Mouse (Mus musculus) embryonic facial prominence, embryonic 15.5 days (tissue): ENCODE measurements around the gene Epha5. TPM values are rescaled to one million over a fixed set of nuclear protein-coding genes. Genes with fewer than 3 reads are reported as not detected.

ENCODE experiments used
- ATAC-seq: fragments of 200-750 bp; cut with Nextera tagmentation; 2 replicates; pipeline ENCODE4 v1.8.0; 2017; ENCODE audit warnings: low read depth, moderate TSS enrichment; ENCODE audit not compliant: insufficient number of reproducible peaks, low FRiP score, low TSS enrichment
- H3K27ac ChIP-seq: fragments of 300-500 bp; sonication (generic); replicated peaks from 2 replicates; pipeline ENCODE4 v1.5.1; 2015; ENCODE audit warnings: mild to moderate bottlenecking, inconsistent platforms
- H3K27me3 ChIP-seq: fragments of 300-500 bp; sonication (generic); 2 replicates; pipeline ENCODE4 v1.6.1; 2015; ENCODE audit warnings: inconsistent platforms
- H3K36me3 ChIP-seq: fragments of 300-500 bp; sonication (generic); 2 replicates; pipeline ENCODE4 v1.6.1; 2015; ENCODE audit warnings: mild to moderate bottlenecking, inconsistent platforms
- H3K4me1 ChIP-seq: fragments of 300-500 bp; sonication (generic); 2 replicates; pipeline ENCODE4 v1.6.1; 2015; ENCODE audit warnings: inconsistent platforms
- H3K4me2 ChIP-seq: fragments of 300-500 bp; sonication (generic); replicated peaks from 2 replicates; pipeline ENCODE4 v1.6.1; 2015; ENCODE audit warnings: mild to moderate bottlenecking, inconsistent platforms
- H3K4me3 ChIP-seq: fragments of 300-500 bp; sonication (generic); replicated peaks from 2 replicates; pipeline ENCODE4 v1.5.1; 2015; ENCODE audit warnings: mild to moderate bottlenecking, inconsistent platforms
- H3K9ac ChIP-seq: fragments of 300-500 bp; sonication (generic); 2 replicates; pipeline ENCODE4 v1.6.1; 2015; ENCODE audit warnings: inconsistent platforms
- H3K9me3 ChIP-seq: fragments of 300-500 bp; sonication (generic); replicated peaks from 2 replicates; pipeline ENCODE4 v1.6.1; 2016; ENCODE audit warnings: inconsistent platforms
- WGBS: fragments of 180-500 bp; shearing (Covaris S2); methylation state at CpG from one replicate; pipeline ENCODE4 v1.1.7; 2015; 5-methylcytosine and 5-hydroxymethylcytosine counted together
- polyA plus RNA-seq: library from polyadenylated mRNA; unstranded; fragments of >200 nt; fragmentation: Nextera tagmentation; extraction: Ambion mirVana; gene quantifications from 2 replicates; pipeline ENCODE4 v1.2.1, GENCODE M21; 2015

The Epha5 gene
- 5.5 and 5.6 TPM in 2 replicates for polyA plus RNA-seq

DNA sequence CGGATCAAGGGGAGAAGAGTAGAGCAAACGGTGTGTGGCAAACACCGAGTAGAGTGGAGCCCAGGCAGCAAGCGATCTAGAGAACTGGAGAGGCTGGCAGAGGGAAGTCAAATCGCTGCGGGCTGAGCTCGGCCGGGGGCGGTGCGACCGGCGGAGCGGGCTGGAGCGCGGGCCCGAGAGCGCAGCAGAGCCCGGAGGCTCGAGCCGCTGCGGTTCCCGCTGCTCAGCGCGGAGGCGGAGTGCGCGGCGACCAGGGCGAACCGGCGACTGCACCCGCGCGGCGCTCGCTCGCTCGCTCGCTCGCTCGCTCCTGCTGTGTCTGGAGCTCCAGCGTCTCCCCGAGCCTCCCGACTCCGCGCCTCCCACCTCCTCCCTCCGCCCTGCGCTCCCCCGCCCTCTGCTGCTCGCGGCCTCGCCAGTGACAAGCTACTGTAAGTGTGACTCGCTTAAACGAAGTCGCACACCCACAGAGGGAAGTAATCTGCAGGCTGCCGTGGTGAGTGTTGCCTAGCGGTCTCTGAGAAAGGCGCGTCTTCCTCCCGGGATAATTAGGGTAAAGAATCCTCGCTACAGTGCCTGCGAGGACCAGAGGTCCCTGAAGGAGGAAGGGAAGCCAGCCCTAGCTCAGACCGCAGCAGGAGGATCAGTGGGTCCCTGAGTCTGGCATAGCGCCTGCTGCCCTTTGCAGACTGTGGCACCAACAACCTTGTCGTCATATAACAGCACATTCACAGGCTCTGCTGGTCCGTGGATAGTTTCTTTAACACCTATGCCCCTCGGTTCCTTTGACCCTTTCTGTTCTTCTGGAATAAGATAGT is at the start of gene Epha5:
Gene Epha5, minus strand, starts transcription at position 321 of the 818 bp plus-strand sequence.
- WGBS = under 1% methylated on average over 56 of the region's 67 CpGs
- peak; percentile 91 for ATAC-seq
- Histone ChIP-seq H3K4me3 (peak within 1 kb of the TSS; percentile 56), H3K9ac (peak within 1 kb of the TSS; percentile 18), H3K4me2 (peak within 1 kb of the TSS; percentile 96), H3K27ac (peak within 1 kb of the TSS; percentile 34; the same call in 1 of the 2 replicates), H3K36me3 (no peaks in the 10 kb centered on the region), H3K27me3 (peaks cover 26% of the 10 kb centered on the region), H3K4me1 (peaks cover 10% of the 10 kb centered on the region), H3K9me3 (no peaks in the 10 kb centered on the region)

DNA sequence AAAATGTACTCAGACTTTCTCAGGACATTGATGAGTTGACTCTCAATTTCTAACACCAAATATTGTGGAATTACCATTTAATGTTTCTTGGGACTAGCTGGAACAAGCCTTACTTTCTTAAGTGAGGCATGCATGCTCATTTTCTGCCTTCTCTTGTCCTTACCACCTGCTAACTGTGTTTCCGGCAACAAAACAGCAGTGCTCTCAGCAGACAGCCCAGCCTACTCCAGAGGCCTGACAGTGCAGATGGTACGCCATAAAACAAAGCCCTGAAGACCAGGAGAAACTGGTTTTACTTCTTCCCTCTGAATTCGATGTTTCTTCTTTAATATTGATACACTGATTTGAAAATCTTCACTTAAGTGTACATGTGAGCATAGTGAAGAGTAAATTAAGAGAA is 39.0 kb upstream of the Epha5 start:
- no peaks in the 10 kb centered on the region for H3K27me3 ChIP-seq
- WGBS = 59% methylated on average over 3 of the region's 3 CpGs
- H3K9me3 ChIP-seq = no peaks in the 10 kb centered on the region
- no peaks in the 10 kb centered on the region for H3K36me3 ChIP-seq
- no peak for ATAC-seq
- H3K4me2 ChIP-seq = no peak overlapping the region
- H3K4me1 ChIP-seq = no peaks in the 10 kb centered on the region
- no peak overlapping the region for H3K4me3 ChIP-seq
- no peak overlapping the region for H3K9ac ChIP-seq
- no peak overlapping the region for H3K27ac ChIP-seq

DNA sequence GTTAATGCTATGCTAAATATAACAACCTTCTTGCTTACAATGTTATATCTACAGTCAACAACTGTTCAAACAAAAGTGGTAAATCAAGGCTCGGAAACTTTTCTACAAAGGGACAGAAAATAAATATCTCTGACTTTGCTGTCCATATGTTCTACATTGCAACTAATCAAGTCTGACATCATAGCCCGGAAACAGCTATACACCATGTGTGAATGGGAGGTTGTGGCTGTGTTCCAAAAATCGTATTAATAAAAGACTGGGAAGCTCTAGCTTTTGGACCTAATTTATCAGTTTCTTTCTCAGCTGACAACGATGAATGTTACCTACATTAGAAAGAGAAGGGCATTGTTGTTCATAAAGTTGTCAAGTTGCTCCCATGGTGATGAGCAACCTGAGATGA is 37.5 kb upstream of the Epha5 start:
- no peak for ATAC-seq
- Histone ChIP-seq H3K9me3 (no peaks in the 10 kb centered on the region), H3K27me3 (no peaks in the 10 kb centered on the region), H3K4me3 (no peak overlapping the region), H3K9ac (no peak overlapping the region), H3K4me2 (no peak overlapping the region), H3K36me3 (no peaks in the 10 kb centered on the region), H3K27ac (no peak overlapping the region), H3K4me1 (no peaks in the 10 kb centered on the region)
- WGBS = 62% methylated on average over 4 of the region's 4 CpGs

DNA sequence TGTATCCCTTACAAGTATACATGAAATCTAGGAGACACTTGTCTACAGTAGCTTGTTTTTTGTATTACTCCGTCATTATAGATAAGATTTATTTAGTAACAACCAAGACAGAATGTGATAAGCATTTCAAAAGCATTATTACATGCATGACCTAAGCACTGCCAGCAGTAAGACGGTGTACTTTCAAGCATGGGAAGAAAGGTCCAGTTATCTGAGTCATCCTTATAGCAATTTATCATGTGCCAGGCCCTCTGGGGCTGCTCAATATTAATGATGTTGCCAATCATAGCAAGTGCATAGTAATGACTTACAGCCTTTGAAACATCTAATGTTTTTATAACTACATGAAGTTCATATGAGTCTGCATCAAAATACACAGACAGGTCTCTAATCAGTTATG is 36.7 kb upstream of the Epha5 start:
- no peak for ATAC-seq
- Histone ChIP-seq H3K4me2 (no peak overlapping the region), H3K9me3 (no peaks in the 10 kb centered on the region), H3K4me3 (no peak overlapping the region), H3K4me1 (no peaks in the 10 kb centered on the region), H3K9ac (no peak overlapping the region), H3K36me3 (no peaks in the 10 kb centered on the region), H3K27me3 (no peaks in the 10 kb centered on the region), H3K27ac (no peak overlapping the region)
- 68% methylated on average over 2 of the region's 2 CpGs for WGBS

DNA sequence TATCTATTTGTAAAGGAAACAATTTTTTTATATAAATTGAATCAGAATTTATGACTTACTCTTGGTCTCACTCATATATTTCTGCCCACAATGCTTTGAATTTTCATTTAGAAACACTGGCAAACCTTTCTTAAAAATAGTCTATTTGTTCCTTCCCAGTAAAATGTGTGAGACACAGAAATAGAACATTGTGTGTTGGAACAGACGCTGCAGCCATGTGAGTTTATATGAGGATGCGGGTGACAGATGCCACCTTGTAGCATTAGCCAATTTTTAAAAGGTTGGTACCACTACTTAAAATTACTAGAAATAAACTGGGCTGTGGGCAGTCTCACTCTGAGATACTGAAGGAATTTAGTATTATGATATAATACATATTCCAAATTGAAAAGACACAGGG is 23.1 kb upstream of the Epha5 start:
- Histone ChIP-seq H3K4me1 (no peaks in the 10 kb centered on the region), H3K4me3 (no peak overlapping the region), H3K27me3 (no peaks in the 10 kb centered on the region), H3K4me2 (no peak overlapping the region), H3K27ac (no peak overlapping the region), H3K9me3 (no peaks in the 10 kb centered on the region), H3K9ac (no peak overlapping the region), H3K36me3 (no peaks in the 10 kb centered on the region)
- ATAC-seq = no peak
- 94% methylated on average over 2 of the region's 2 CpGs for WGBS

DNA sequence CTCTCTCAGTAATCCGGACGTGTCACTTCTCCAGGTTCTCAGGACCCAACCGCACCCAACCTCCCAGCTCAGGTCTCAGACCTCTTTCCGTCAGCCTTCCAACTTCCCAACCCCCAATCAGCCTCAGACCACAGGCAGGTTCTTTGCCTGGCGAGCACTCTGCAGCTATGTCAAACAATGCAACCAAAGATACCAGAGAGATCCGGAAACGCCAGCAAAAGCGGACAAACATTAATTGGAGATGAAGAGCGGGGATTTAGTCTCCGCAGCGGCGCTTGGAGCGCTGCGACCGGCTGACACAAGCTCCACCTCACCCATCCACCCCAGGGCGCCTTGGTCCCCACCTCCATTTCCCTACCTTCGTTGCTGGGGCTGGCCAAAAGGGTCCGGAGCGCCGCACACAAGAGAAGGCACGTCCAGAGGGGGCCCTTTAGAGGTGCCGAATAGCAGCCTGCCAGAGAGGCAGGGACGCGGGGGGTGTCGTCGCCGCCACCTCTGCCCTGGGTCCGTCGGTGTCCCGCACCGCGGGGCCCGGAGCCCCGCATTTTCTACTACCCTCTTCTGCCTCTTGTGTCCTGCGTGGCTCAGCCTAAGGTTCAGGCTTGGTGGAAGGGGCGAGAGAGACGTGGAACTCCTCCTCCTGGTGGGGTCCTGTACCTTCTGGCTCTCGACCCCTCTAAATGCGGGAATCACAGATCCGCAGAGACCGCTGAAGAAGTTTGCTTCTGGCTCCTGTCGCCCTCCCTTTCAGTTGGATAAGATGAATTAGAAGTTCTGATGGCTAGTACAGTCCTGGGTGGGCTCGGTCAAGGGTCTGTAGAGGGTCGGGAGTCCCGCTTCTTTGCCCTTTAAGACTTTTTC is 991 bp downstream of the Epha5 start:
- Histone ChIP-seq H3K36me3 (no peaks in the 10 kb centered on the region), H3K9ac (peak overlapping the region; percentile 18; the same call in 1 of the 2 replicates), H3K4me1 (peaks cover 10% of the 10 kb centered on the region), H3K9me3 (no peaks in the 10 kb centered on the region), H3K27me3 (peaks cover 26% of the 10 kb centered on the region), H3K4me2 (peak overlapping the region; percentile 96), H3K4me3 (peak overlapping the region; percentile 56), H3K27ac (no peak overlapping the region)
- under 1% methylated on average over 45 of the region's 45 CpGs for WGBS
- peak; percentile 40; the same call in 1 of the 2 replicates for ATAC-seq

DNA sequence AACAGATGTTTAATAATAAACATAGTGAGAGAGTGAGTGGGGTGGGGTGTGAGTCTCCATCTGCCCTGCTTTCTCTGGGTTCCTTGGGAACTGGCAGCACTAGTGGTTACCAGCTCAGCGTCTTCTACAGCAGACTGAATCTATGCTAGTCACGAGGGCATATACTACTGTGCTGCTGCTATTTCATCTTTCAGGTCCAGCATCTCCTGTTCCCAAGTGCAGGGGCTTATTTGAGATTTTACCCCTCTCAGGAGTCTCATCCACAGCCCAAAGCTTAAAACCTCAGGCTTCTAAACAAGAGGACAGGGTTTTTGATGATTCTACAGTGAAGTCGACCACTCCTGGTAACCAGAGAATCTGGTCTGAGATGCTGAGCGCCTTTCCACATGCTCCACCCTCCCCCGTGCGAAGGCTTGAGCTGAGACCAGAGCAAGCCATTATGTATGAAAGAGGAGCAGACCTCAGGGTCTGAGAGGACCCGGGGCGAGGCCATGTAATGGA is 2.2 kb downstream of the Epha5 start:
- H3K9ac ChIP-seq = no peak overlapping the region
- no peak overlapping the region for H3K27ac ChIP-seq
- H3K4me3 ChIP-seq = peak overlapping the region; percentile 56
- H3K27me3 ChIP-seq = peaks cover 26% of the 10 kb centered on the region
- ATAC-seq = no peak
- WGBS = 16% methylated on average over 8 of the region's 8 CpGs
- H3K4me2 ChIP-seq = peak overlapping the region; percentile 96
- H3K9me3 ChIP-seq = no peaks in the 10 kb centered on the region
- H3K36me3 ChIP-seq = no peaks in the 10 kb centered on the region
- peaks cover 10% of the 10 kb centered on the region for H3K4me1 ChIP-seq

DNA sequence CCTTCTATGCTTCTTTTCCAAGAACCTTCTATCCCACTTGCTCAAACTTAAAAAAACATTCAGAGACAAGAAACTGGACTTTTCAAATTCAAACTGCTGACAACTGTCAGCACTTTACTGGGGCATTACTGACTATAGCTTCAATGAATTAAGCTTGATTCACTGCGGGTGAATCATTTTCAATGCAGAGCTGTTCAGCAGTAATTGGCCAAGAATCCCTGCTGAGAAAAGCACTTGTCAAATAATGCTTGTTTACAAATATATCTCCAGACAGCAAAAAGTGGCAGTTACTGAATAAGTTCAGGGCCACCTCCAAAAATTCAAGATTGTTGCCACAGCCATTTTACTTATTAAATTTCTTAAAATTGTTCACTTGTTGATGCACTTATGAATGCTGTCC is 4.2 kb downstream of the Epha5 start:
- ATAC-seq = no peak
- Histone ChIP-seq H3K4me2 (no peak overlapping the region), H3K9ac (no peak overlapping the region), H3K27ac (no peak overlapping the region), H3K4me1 (peaks cover 10% of the 10 kb centered on the region), H3K4me3 (no peak overlapping the region), H3K27me3 (peaks cover 26% of the 10 kb centered on the region), H3K36me3 (no peaks in the 10 kb centered on the region), H3K9me3 (no peaks in the 10 kb centered on the region)
- 49% methylated on average over 1 of the region's 1 CpGs for WGBS

DNA sequence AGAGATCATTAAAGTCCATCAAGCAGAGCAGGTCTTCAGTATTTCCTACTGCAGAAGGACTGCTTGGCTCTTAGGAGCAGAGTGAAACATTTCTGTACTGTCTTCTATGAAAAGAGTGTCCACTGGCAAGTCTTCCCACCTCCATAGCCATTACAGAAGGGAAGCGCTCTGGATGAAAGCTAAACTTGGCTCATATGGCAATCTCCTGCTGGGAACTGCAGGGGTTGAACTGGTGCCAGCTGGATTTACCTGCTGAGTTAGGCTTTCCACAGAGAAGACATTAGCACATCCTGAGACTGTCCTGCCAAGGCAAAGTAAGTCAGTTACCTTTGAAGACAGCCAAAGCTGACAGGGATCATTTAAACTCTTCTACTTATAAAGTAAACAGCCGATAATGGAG is 8.8 kb downstream of the Epha5 start:
- H3K4me2 ChIP-seq = no peak overlapping the region
- H3K27ac ChIP-seq = no peak overlapping the region
- WGBS = 56% methylated on average over 2 of the region's 2 CpGs
- ATAC-seq = no peak
- H3K4me3 ChIP-seq = no peak overlapping the region
- H3K4me1 ChIP-seq = no peaks in the 10 kb centered on the region
- H3K9me3 ChIP-seq = no peaks in the 10 kb centered on the region
- no peaks in the 10 kb centered on the region for H3K27me3 ChIP-seq
- H3K36me3 ChIP-seq = no peaks in the 10 kb centered on the region
- no peak overlapping the region for H3K9ac ChIP-seq

DNA sequence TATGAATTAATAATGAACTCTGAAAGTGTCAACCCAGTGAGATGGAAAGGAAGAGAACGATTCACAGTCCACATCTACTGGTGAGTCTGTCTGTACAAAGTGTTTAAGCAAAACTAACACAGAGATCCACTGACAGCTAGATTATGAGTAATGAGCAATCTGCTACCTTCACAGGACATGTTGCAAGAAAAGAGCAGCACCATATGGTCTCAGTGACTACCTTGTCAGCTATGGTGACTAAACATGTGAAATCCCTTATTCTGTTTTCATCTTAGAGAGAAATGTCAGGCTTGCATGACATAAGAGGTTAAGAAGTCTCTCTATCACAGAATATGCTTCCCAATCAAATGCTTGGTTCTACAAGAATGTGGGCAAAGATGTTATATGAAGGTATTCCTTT is 20.1 kb downstream of the Epha5 start:
- 68% methylated on average over 1 of the region's 1 CpGs for WGBS

DNA sequence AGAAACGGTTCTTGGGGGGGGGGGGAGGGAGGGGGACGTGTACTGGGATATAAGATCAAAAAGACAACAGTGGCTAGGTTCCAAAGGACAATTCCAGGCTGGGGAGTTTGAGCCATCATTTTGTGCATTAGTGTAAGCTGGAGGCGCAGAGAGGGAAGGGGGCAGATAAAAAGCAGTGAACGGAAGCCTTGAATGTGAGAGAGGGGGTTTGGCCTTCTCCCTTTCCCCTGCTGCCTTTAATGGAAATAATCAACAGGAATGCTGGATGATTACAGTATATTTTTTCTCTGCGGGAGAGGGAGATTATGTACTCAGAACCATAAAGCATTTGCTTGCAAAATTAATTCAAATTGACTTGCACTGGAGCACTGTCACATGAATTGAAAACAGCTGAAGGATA is 51.8 kb downstream of the Epha5 start:
- no peak for ATAC-seq
- WGBS = 25% methylated on average over 5 of the region's 5 CpGs
- Histone ChIP-seq H3K4me3 (no peak overlapping the region), H3K4me2 (no peak overlapping the region), H3K36me3 (no peaks in the 10 kb centered on the region), H3K4me1 (no peaks in the 10 kb centered on the region), H3K9me3 (no peaks in the 10 kb centered on the region), H3K27ac (no peak overlapping the region), H3K9ac (no peak overlapping the region), H3K27me3 (no peaks in the 10 kb centered on the region)

More for the DNA sequence above, 20.1 kb downstream of the Epha5 start:
- Histone ChIP-seq H3K4me1 (no peaks in the 10 kb centered on the region), H3K36me3 (no peaks in the 10 kb centered on the region), H3K27ac (no peak overlapping the region), H3K27me3 (no peaks in the 10 kb centered on the region), H3K4me2 (no peak overlapping the region), H3K9me3 (no peaks in the 10 kb centered on the region), H3K9ac (no peak overlapping the region), H3K4me3 (no peak overlapping the region)
- ATAC-seq = no peak
